Mouse (Mus musculus): Measurements from ENCODE around the gene Fmo5. TPM values are rescaled to one million over a fixed set of nuclear protein-coding genes. Genes with fewer than 3 reads are reported as not detected.

Gene Fmo5
- polyA plus RNA-seq, 1 experiment from 2014 or later: 12.6 TPM

DNA sequence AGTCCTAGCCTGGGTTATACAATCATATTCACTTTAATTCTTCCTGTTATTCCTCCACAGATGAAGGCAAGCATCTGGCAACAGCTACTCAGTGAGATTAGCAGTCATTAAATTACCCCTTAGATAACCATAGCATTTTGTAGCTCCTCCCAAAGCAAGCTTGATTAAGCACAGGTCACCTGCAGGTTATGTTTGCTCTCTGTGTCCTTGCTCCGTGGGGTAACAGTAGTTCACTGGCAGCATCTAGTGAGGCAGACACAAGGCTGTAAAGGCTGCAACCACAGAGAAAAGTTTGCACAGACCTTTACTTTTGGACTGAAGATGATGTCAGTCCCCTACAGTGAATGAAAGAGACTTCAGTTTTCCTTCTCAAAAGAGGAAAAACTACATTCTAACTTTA lies 13.4 kb upstream of the Fmo5 start:
- H3K4me2 ChIP-seq (ENCODE audit: low read length): no peak overlapping the region
- DNase-seq (ENCODE audit: low spot score) (no peak), ATAC-seq (replicated peaks; ENCODE audit: low FRiP score, low read depth) (no peak)
- no peak overlapping the region for H3K27ac ChIP-seq
- H3K27me3 ChIP-seq (ENCODE audit: insufficient read depth, low read length): no peaks in the 10 kb centered on the region
- 3% methylated on average over 1 of the region's 1 CpGs for WGBS
- no peaks in the 10 kb centered on the region for H3K9me3 ChIP-seq (replicated peaks; ENCODE audit: low read length)
- H3K36me3 ChIP-seq (ENCODE audit: insufficient read depth, low read length): no peaks in the 10 kb centered on the region
- H3K4me3 ChIP-seq (replicated peaks; ENCODE audit: low read depth, low read length): no peak overlapping the region
- no peak overlapping the region for H3K9ac ChIP-seq (ENCODE audit: low read depth, low read length)
- no peaks in the 10 kb centered on the region for H3K4me1 ChIP-seq (replicated peaks; ENCODE audit: insufficient read depth, low read length)
- no peak for TF ChIP-seq CTCF (IDR thresholded peaks at IDR 0.05; ENCODE audit: low read depth)

DNA sequence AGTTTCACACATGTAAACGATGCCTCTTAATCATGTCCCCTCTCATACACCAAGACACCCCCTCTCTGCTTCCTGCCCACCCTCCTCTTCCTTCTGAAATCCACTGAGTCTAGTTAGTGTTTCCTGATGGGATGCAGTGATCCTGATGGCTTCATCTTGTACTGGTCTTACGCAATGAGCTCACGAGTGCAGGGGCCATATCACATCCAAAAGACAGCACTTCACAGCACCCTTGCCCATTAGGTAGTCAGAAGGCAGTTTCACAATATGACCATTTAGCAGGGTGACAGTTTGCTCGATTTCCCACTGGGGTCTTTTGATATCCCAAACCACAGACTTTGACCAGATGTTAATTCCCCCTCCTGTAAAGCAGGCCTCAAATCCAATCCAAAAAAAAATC lies 12.7 kb upstream of the Fmo5 start:
- Histone ChIP-seq H3K9me3 (replicated peaks; ENCODE audit: low read length) (no peaks in the 10 kb centered on the region), H3K36me3 (ENCODE audit: insufficient read depth, low read length) (no peaks in the 10 kb centered on the region), H3K27ac (no peak overlapping the region), H3K4me3 (replicated peaks; ENCODE audit: low read depth, low read length) (no peak overlapping the region), H3K4me2 (ENCODE audit: low read length) (no peak overlapping the region), H3K9ac (ENCODE audit: low read depth, low read length) (no peak overlapping the region), H3K27me3 (ENCODE audit: insufficient read depth, low read length) (no peaks in the 10 kb centered on the region), H3K4me1 (replicated peaks; ENCODE audit: insufficient read depth, low read length) (no peaks in the 10 kb centered on the region)
- no peak for ATAC-seq (replicated peaks; ENCODE audit: low FRiP score, low read depth)
- 88% methylated on average over 4 of the region's 4 CpGs for WGBS
- no peak for DNase-seq (ENCODE audit: low spot score)
- no peak for TF ChIP-seq CTCF (IDR thresholded peaks at IDR 0.05; ENCODE audit: low read depth)

DNA sequence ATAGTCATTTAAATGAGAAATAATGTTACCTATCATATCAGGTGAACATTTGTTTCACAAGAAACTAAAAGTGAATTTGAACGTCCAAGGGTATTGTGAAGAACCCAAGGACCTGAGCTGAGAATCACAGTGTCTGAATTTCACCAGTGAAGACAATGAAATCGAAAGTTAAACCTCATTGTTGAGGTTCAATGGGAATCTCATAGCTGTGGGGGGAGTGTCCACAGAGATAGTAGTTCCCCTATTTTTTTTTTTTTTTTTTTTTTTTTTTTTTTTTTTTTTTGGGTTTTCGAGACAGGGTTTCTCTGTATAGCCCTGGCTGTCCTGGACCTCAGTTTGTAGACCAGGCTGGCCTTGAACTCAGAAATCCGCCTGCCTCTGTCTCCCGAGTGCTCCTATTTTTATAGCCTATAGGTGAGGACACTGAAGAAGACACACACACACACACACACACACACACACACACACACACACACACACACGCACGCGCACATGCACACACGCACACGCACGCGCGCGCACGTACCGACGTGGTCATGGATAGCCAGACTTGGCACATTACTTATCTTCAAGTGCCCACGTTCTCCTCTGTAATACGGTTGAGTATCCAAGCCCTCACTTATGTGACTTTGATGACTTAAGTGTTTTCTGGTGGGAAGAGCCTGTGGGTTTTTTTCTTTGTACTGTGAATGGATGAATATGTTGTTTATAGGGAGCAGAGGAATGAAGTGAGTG lies 11.3 kb upstream of the Fmo5 start:
- Histone ChIP-seq H3K27me3 (ENCODE audit: insufficient read depth, low read length) (no peaks in the 10 kb centered on the region), H3K36me3 (ENCODE audit: insufficient read depth, low read length) (no peaks in the 10 kb centered on the region), H3K9me3 (replicated peaks; ENCODE audit: low read length) (no peaks in the 10 kb centered on the region), H3K9ac (ENCODE audit: low read depth, low read length) (no peak overlapping the region), H3K4me2 (ENCODE audit: low read length) (no peak overlapping the region), H3K4me3 (replicated peaks; ENCODE audit: low read depth, low read length) (no peak overlapping the region), H3K4me1 (replicated peaks; ENCODE audit: insufficient read depth, low read length) (no peaks in the 10 kb centered on the region), H3K27ac (no peak overlapping the region)
- no peak for TF ChIP-seq CTCF (IDR thresholded peaks at IDR 0.05; ENCODE audit: low read depth)
- ATAC-seq (replicated peaks; ENCODE audit: low FRiP score, low read depth) (no peak), DNase-seq (ENCODE audit: low spot score) (no peak)
- WGBS: 86% methylated on average over 18 of the region's 19 CpGs

DNA sequence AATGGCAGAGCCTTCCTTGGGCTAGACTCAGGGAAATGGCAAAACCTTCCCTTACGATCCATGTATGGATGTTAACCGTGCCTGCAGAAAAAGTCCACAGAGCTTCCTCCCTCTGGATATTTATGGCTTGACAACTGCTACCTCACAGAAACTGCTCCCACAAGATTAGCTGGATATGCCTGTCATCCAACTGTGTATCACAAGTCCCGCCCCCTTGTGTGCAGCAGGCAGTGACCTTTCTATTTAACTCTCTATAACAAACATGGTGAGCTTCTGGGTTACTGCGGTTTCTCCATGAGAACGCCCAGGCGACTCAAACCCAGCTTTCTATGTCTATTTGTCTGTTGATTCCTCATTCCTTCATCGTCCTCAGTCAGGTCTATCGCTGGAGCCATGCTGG lies 10.7 kb upstream of the Fmo5 start:
- H3K4me2 ChIP-seq (ENCODE audit: low read length): no peak overlapping the region
- no peaks in the 10 kb centered on the region for H3K9me3 ChIP-seq (replicated peaks; ENCODE audit: low read length)
- no peaks in the 10 kb centered on the region for H3K36me3 ChIP-seq (ENCODE audit: insufficient read depth, low read length)
- no peak overlapping the region for H3K4me3 ChIP-seq (replicated peaks; ENCODE audit: low read depth, low read length)
- no peaks in the 10 kb centered on the region for H3K27me3 ChIP-seq (ENCODE audit: insufficient read depth, low read length)
- H3K9ac ChIP-seq (ENCODE audit: low read depth, low read length): no peak overlapping the region
- H3K4me1 ChIP-seq (replicated peaks; ENCODE audit: insufficient read depth, low read length): no peaks in the 10 kb centered on the region
- 78% methylated on average over 8 of the region's 8 CpGs for WGBS
- no peak overlapping the region for H3K27ac ChIP-seq
- DNase-seq (ENCODE audit: low spot score): no peak
- ATAC-seq (replicated peaks; ENCODE audit: low FRiP score, low read depth): no peak
- TF ChIP-seq CTCF (IDR thresholded peaks at IDR 0.05; ENCODE audit: low read depth): no peak

DNA sequence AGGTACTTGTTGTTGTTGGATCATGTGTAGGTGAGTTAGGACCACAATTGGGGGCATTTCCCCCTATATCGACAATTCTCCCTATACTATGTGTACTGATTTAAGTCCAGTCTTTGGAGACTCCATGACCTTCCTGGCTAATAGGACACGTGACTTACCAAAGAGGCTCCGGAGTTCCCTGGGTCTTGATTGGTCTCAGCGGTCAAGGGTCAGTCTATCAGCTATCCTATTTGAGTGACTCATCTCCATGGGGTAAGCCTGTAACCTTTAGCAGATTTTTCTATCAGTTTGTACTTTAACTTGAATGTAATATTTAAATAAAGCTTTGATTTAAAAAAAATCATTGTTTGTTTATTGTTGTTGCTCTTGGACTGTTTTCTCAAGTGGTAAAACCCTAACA lies 7.9 kb upstream of the Fmo5 start:
- no peak for ATAC-seq (replicated peaks; ENCODE audit: low FRiP score, low read depth)
- no peak overlapping the region for H3K4me2 ChIP-seq (ENCODE audit: low read length)
- no peaks in the 10 kb centered on the region for H3K27me3 ChIP-seq (ENCODE audit: insufficient read depth, low read length)
- H3K27ac ChIP-seq: no peak overlapping the region
- H3K9me3 ChIP-seq (replicated peaks; ENCODE audit: low read length): no peaks in the 10 kb centered on the region
- H3K4me3 ChIP-seq (replicated peaks; ENCODE audit: low read depth, low read length): no peak overlapping the region
- H3K4me1 ChIP-seq (replicated peaks; ENCODE audit: insufficient read depth, low read length): no peaks in the 10 kb centered on the region
- no peak for DNase-seq (ENCODE audit: low spot score)
- WGBS: 89% methylated on average over 4 of the region's 4 CpGs
- H3K36me3 ChIP-seq (ENCODE audit: insufficient read depth, low read length): no peaks in the 10 kb centered on the region
- no peak for TF ChIP-seq CTCF (IDR thresholded peaks at IDR 0.05; ENCODE audit: low read depth)
- H3K9ac ChIP-seq (ENCODE audit: low read depth, low read length): no peak overlapping the region

DNA sequence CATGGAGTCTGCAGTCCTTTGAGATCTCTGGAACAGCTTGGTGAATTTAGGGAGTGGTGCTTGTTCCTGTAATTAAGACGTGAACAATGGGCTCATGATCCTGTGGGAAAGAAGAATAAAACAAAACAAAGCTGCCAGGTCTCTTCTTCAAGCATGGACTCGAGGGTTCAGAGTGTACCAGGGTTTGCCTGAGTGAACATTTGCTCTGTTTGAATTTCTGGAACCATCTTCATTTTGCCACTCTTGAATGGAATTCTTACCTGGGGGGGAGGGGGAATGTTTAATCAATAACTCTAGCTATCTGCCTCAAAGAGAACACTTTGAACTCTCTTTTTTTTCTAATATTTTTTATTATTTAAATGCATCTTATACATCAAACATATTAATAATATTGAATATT lies 4.0 kb upstream of the Fmo5 start:
- TF ChIP-seq CTCF (IDR thresholded peaks at IDR 0.05; ENCODE audit: low read depth): no peak
- H3K27me3 ChIP-seq (ENCODE audit: insufficient read depth, low read length): no peaks in the 10 kb centered on the region
- H3K9me3 ChIP-seq (replicated peaks; ENCODE audit: low read length): no peaks in the 10 kb centered on the region
- no peak overlapping the region for H3K27ac ChIP-seq
- ATAC-seq (replicated peaks; ENCODE audit: low FRiP score, low read depth) (no peak), DNase-seq (ENCODE audit: low spot score) (no peak)
- WGBS: 42% methylated on average over 2 of the region's 2 CpGs
- no peak overlapping the region for H3K9ac ChIP-seq (ENCODE audit: low read depth, low read length)
- H3K36me3 ChIP-seq (ENCODE audit: insufficient read depth, low read length): no peaks in the 10 kb centered on the region
- no peaks in the 10 kb centered on the region for H3K4me1 ChIP-seq (replicated peaks; ENCODE audit: insufficient read depth, low read length)
- no peak overlapping the region for H3K4me2 ChIP-seq (ENCODE audit: low read length)
- no peak overlapping the region for H3K4me3 ChIP-seq (replicated peaks; ENCODE audit: low read depth, low read length)

DNA sequence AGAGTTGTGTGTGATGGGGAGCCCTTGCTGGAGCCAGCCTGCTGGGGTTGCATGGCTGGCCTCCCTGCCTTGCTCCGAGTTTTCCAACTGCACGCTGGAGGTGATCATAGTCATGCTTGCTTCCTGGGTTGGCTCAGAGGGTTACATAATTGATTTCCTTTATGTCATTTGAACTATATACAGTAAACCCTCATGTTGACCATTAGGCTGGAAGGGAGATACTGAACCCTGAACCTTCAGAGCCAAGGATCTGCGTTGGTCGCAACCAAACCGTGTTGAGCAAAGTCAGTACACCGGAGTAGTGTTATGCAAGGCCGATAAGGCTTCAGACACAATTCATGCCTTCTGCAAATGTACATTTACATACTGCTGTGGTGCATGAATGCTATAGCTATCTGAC lies 711 bp upstream of the Fmo5 start:
- Histone ChIP-seq H3K36me3 (ENCODE audit: insufficient read depth, low read length) (no peaks in the 10 kb centered on the region), H3K4me3 (replicated peaks; ENCODE audit: low read depth, low read length) (peak overlapping the region; percentile 46; the same call in 1 of the 2 replicates), H3K4me1 (replicated peaks; ENCODE audit: insufficient read depth, low read length) (no peaks in the 10 kb centered on the region), H3K9ac (ENCODE audit: low read depth, low read length) (no peak overlapping the region; the same call in 1 of the 2 replicates), H3K9me3 (replicated peaks; ENCODE audit: low read length) (no peaks in the 10 kb centered on the region), H3K4me2 (ENCODE audit: low read length) (peak overlapping the region; percentile 66), H3K27ac (no peak overlapping the region), H3K27me3 (ENCODE audit: insufficient read depth, low read length) (no peaks in the 10 kb centered on the region)
- WGBS: 74% methylated on average over 7 of the region's 7 CpGs
- ATAC-seq (replicated peaks; ENCODE audit: low FRiP score, low read depth) (0 out of 2 replicates have a peak, but pooled peaks have one; percentile 10), DNase-seq (ENCODE audit: low spot score) (no peak)
- TF ChIP-seq CTCF (IDR thresholded peaks at IDR 0.05; ENCODE audit: low read depth): no peak

Measured in kidney, postnatal 0 days (tissue).